Mouse (Mus musculus): ENCODE results near the gene Slc5a2. TPM values are rescaled to one million over a fixed set of nuclear protein-coding genes. Genes with fewer than 3 reads are reported as not detected.

Gene Slc5a2
- polyA plus RNA-seq, 1 experiment from 2014 or later = not detected

DNA sequence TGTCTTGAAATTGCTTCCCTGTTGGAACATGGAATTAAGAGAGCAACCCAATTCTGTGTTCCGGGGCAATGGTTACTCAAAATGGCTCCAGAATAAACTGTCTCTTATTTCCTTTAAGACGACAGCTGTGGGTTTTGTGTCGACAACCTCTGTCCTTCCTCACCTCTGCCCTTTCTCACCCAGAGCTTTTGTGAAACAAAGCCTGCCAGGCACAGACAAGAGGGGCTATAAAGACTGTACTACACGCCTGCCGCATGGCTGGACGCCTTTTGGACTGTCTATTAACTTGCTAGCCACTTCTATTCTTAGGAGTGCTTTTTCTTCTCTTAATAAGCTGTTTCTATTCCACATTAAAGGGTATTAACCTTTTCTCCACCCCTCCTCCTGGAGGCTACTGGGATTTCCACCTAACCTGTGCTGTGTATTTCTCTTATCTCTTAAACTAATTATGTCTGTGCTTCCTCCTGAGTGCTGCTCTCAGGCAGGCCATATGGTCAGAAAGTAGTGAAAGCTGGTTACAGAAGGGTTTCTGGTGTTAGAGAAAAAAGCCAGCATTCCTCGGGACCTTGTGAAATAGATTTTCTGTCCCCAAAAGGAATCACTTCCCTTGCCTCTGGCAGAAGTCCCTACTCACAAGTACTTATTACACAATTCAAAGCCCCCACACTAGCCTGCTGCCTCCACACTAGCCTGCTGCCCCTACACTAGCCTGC is 17.2 kb downstream of the Slc5a2 start:
- no peak for ATAC-seq (ENCODE audit: low read depth)
- WGBS = 27% methylated on average over 7 of the region's 7 CpGs

DNA sequence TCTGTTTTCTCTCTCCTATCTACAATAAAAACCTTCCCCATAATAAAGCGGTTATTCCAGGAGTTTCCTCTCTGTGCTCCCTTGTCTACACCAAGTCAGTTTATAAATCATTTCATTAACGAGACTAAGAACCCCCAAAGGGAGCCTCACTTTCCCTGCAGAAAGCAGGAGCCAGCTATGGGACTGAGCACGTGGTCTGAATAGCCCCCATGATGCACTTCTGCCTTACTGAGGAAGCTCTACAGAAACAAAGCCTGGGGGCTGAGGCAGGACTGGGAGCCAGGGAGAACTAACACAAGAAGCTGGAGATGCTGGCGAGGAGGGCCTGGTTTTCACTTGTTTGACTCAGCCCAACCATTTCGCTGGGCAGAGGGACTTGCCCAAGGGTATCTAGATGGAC is 18.6 kb downstream of the Slc5a2 start:
- peaks cover 40% of the 10 kb centered on the region; the same call in 1 of the 2 replicates for H3K36me3 ChIP-seq (ENCODE audit: control insufficient read depth, insufficient read depth, low read length)
- 61% methylated on average over 5 of the region's 5 CpGs for WGBS
- no peak overlapping the region; the same call in 1 of the 2 replicates for H3K9ac ChIP-seq (ENCODE audit: low read depth, low read length)

More for the DNA sequence above, 17.2 kb downstream of the Slc5a2 start:
- H3K36me3 ChIP-seq (ENCODE audit: control insufficient read depth, insufficient read depth, low read length) = peaks cover 38% of the 10 kb centered on the region
- no peaks in the 10 kb centered on the region for H3K4me1 ChIP-seq (ENCODE audit: control insufficient read depth, insufficient read depth, low read length)
- no peak for DNase-seq (ENCODE audit: low spot score)
- H3K4me2 ChIP-seq (ENCODE audit: low read depth, low read length) = no peak overlapping the region
- H3K4me3 ChIP-seq (ENCODE audit: low read depth, low read length) = no peak overlapping the region
- H3K27ac ChIP-seq (replicated peaks; ENCODE audit: low read depth, low read length) = no peak overlapping the region
- no peaks in the 10 kb centered on the region for H3K9me3 ChIP-seq (ENCODE audit: control insufficient read depth, low read length)
- no peak overlapping the region for H3K9ac ChIP-seq (ENCODE audit: low read depth, low read length)
- H3K27me3 ChIP-seq (replicated peaks; ENCODE audit: control insufficient read depth, insufficient read depth, low read length) = no peaks in the 10 kb centered on the region

DNA sequence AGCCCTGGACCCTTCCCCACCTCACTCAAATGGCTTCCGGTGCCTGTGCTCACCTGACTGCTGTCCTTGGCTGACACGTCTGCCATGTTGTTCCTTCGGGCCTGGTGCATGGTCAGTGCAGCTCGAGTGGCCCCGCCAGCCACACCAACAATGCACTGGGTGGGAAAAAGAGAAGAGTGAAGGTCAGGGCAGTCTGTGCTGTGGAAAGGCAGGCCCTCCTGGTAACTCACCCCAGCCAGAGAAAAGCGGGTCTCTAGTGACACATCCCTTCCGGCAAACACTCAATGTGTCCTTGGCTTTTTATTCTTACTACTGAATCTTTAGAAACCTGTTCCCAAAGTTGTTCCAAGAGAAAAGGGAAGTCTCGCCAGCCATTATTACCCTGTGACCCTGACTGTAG is 19.6 kb downstream of the Slc5a2 start:
- Histone ChIP-seq H3K9me3 (ENCODE audit: control insufficient read depth, low read length) (no peaks in the 10 kb centered on the region), H3K4me3 (ENCODE audit: low read depth, low read length) (no peak overlapping the region), H3K4me1 (ENCODE audit: control insufficient read depth, insufficient read depth, low read length) (no peaks in the 10 kb centered on the region), H3K27me3 (replicated peaks; ENCODE audit: control insufficient read depth, insufficient read depth, low read length) (no peaks in the 10 kb centered on the region), H3K36me3 (ENCODE audit: control insufficient read depth, insufficient read depth, low read length) (peaks cover 44% of the 10 kb centered on the region; the same call in 1 of the 2 replicates), H3K9ac (ENCODE audit: low read depth, low read length) (no peak overlapping the region), H3K27ac (replicated peaks; ENCODE audit: low read depth, low read length) (no peak overlapping the region), H3K4me2 (ENCODE audit: low read depth, low read length) (no peak overlapping the region)
- DNase-seq (ENCODE audit: low spot score) (no peak), ATAC-seq (ENCODE audit: low read depth) (no peak)
- WGBS = 85% methylated on average over 8 of the region's 8 CpGs

More for the DNA sequence above, 18.6 kb downstream of the Slc5a2 start:
- Histone ChIP-seq H3K9me3 (ENCODE audit: control insufficient read depth, low read length) (no peaks in the 10 kb centered on the region), H3K4me2 (ENCODE audit: low read depth, low read length) (no peak overlapping the region), H3K4me3 (ENCODE audit: low read depth, low read length) (no peak overlapping the region), H3K4me1 (ENCODE audit: control insufficient read depth, insufficient read depth, low read length) (no peaks in the 10 kb centered on the region), H3K27me3 (replicated peaks; ENCODE audit: control insufficient read depth, insufficient read depth, low read length) (no peaks in the 10 kb centered on the region), H3K27ac (replicated peaks; ENCODE audit: low read depth, low read length) (no peak overlapping the region)
- DNase-seq (ENCODE audit: low spot score) (peak; percentile 39), ATAC-seq (ENCODE audit: low read depth) (no peak)

DNA sequence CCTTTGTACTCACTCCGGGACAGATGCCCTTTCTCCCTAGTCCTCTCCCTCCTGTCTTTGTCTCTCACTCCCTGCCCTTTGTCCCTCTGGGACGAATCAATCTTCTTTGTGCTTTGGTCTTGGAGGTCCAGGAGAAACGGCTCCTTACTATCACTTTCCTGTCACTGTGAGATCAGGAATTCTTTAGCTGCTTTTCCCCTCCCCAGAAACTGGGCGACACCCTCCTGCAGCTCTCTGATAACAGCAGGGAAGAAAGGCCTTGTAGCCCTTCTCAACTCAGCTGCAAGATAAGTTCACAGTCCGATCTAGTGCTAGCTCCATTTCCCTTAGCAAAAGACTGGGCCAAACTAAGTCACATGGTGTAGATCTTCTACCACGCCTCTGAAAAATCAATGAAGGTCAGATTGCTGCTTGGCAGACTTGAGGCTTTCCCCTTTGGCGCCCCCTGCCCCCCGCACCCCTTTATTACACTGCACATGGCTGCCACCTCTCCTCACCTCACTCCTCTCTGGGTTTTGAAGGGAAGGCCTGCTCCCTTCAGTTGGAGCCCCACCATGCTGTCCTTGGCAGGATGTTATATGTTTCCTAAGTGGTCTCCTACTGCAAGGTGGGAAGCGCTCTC is 23.6 kb downstream of the Slc5a2 start:
- Histone ChIP-seq H3K9ac (ENCODE audit: low read depth, low read length) (no peak overlapping the region), H3K27ac (replicated peaks; ENCODE audit: low read depth, low read length) (no peak overlapping the region), H3K4me3 (ENCODE audit: low read depth, low read length) (no peak overlapping the region), H3K9me3 (ENCODE audit: control insufficient read depth, low read length) (no peaks in the 10 kb centered on the region), H3K36me3 (ENCODE audit: control insufficient read depth, insufficient read depth, low read length) (peaks cover 48% of the 10 kb centered on the region; the same call in 1 of the 2 replicates), H3K4me1 (ENCODE audit: control insufficient read depth, insufficient read depth, low read length) (no peaks in the 10 kb centered on the region), H3K4me2 (ENCODE audit: low read depth, low read length) (no peak overlapping the region), H3K27me3 (replicated peaks; ENCODE audit: control insufficient read depth, insufficient read depth, low read length) (no peaks in the 10 kb centered on the region)
- WGBS = 28% methylated on average over 9 of the region's 9 CpGs
- DNase-seq (ENCODE audit: low spot score) (peak; percentile 51), ATAC-seq (ENCODE audit: low read depth) (peak; percentile 12; the same call in 1 of the 2 replicates)

DNA sequence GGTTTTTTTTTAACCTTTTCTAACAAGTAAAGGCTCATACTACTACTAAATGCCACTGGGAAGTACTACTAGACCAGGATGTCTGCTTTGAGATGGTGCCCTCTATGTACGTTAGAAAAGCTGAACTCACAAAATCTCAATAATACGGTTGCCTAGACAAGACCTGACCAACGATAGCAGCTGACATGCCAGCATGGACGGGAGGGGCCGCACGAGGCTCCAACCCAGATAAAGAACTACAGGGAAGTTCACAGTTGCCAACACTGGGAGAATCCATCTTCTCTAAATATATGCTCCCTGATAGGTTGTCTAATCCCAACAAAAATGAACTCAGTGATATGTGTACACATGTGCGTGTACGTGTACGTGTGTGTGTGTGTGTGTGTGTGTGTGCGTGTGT is 29.3 kb downstream of the Slc5a2 start:
- no peak for ATAC-seq (ENCODE audit: low read depth)
- no peak overlapping the region for H3K9ac ChIP-seq (ENCODE audit: low read depth, low read length)
- 88% methylated on average over 10 of the region's 10 CpGs for WGBS

DNA sequence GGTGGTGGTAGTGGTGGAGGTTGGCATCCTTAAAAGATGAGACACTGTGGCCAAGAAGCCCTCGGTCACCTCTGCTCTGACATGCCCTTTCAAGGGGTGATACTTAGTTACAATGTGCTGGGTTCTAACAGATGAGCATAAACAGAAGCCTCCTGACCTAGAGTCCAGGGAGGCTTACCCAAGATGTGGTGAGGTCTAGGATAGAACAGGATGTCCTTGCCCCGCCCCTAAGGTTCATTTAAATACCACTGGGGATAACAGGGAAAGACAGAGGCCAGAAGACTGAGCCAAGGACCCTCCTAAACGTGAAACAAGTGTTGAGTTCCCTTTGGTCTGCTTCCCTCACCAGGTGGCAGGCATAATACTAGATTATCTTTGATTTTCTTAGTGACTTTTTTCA is 31.1 kb downstream of the Slc5a2 start:
- H3K4me3 ChIP-seq (ENCODE audit: low read depth, low read length) = no peak overlapping the region
- peak overlapping the region; percentile 25; the same call in 1 of the 2 replicates for H3K9ac ChIP-seq (ENCODE audit: low read depth, low read length)
- H3K27ac ChIP-seq (replicated peaks; ENCODE audit: low read depth, low read length) = no peak overlapping the region

More for the DNA sequence above, 29.3 kb downstream of the Slc5a2 start:
- H3K4me3 ChIP-seq (ENCODE audit: low read depth, low read length) = no peak overlapping the region
- no peak overlapping the region for H3K27ac ChIP-seq (replicated peaks; ENCODE audit: low read depth, low read length)
- H3K4me2 ChIP-seq (ENCODE audit: low read depth, low read length) = no peak overlapping the region
- H3K9me3 ChIP-seq (ENCODE audit: control insufficient read depth, low read length) = no peaks in the 10 kb centered on the region
- no peak for DNase-seq (ENCODE audit: low spot score)
- peaks cover 17% of the 10 kb centered on the region for H3K4me1 ChIP-seq (ENCODE audit: control insufficient read depth, insufficient read depth, low read length)
- H3K36me3 ChIP-seq (ENCODE audit: control insufficient read depth, insufficient read depth, low read length) = peaks cover 25% of the 10 kb centered on the region; the same call in 1 of the 2 replicates
- no peaks in the 10 kb centered on the region for H3K27me3 ChIP-seq (replicated peaks; ENCODE audit: control insufficient read depth, insufficient read depth, low read length)

DNA sequence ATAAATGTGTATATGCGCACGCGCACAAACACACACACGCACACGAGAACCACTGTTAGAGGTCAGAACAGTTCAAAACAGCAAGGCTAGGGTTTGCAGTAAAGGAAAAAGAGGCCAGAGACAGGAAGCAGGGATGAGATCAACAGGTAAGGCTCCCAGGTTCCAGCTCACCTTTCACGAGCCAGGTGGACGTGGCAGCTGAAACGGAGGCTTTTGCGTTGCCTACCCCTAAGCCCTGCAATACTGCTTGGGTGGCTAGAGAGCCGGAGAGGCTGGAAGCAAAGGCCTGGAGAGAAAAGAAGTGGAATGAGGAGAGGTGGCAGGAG is 31.8 kb downstream of the Slc5a2 start:
- no peaks in the 10 kb centered on the region for H3K9me3 ChIP-seq (ENCODE audit: control insufficient read depth, low read length)
- WGBS = 35% methylated on average over 10 of the region's 10 CpGs

More for the DNA sequence above, 31.1 kb downstream of the Slc5a2 start:
- WGBS = 66% methylated on average over 3 of the region's 3 CpGs
- DNase-seq (ENCODE audit: low spot score) (no peak), ATAC-seq (ENCODE audit: low read depth) (no peak)
- Histone ChIP-seq H3K4me1 (ENCODE audit: control insufficient read depth, insufficient read depth, low read length) (peaks cover 17% of the 10 kb centered on the region), H3K4me2 (ENCODE audit: low read depth, low read length) (peak overlapping the region; percentile 88; the same call in 1 of the 2 replicates), H3K27me3 (replicated peaks; ENCODE audit: control insufficient read depth, insufficient read depth, low read length) (no peaks in the 10 kb centered on the region), H3K36me3 (ENCODE audit: control insufficient read depth, insufficient read depth, low read length) (peaks cover 12% of the 10 kb centered on the region; the same call in 1 of the 2 replicates), H3K9me3 (ENCODE audit: control insufficient read depth, low read length) (no peaks in the 10 kb centered on the region)

DNA sequence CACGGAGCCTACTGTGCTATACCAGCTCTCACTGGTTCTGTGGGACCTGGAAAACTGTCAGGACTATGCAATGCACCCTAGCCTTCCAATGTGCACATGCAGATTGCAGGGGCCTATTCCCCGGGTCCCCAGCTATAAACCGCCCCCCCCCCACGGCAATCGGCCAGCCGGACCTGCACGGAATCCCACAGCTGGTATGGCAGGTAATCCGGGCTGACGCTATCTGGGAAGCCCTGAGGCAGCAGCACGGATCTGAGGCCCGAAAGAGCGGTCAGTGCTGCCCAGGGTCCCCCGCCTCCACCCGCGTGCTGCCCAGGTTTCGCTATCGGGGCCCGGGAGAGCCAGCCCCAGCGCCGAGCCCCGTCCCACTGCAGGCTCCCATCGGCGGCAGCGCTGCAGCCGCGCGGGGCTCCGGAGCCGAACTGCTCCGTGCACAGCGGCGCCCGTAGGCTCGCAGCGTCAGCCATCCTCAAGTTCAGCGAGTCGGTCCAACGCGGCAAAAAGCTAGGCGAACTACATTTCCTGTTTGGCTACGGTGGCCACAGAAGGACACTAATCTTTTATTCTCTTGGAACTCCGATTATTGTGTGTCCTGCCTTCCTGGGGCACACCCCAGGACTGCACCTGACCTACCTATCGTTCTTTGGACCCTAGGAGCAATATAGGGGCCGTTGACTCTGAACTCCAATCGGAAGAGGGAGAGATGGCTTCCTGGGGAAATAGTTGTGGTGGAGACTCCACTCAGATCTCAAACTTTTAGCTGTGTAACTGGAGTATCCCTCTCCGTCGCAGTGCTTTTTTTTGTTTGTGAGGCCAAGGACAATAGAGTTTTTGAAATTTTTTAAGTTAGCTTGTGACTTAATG is 32.4 kb downstream of the Slc5a2 start, which contains the start of gene BC017158:
BC017158 (minus strand) TSS at position 554 of the 864 bp plus-strand sequence.
- peak within 1 kb of the TSS; percentile 90 for H3K9ac ChIP-seq (ENCODE audit: low read depth, low read length)
- peaks cover 9% of the 10 kb centered on the region; the same call in 1 of the 2 replicates for H3K36me3 ChIP-seq (ENCODE audit: control insufficient read depth, insufficient read depth, low read length)
- peak within 1 kb of the TSS; percentile 75 for H3K4me3 ChIP-seq (ENCODE audit: low read depth, low read length)
- DNase-seq (ENCODE audit: low spot score) (peak; percentile 91), ATAC-seq (ENCODE audit: low read depth) (peak; percentile 70)
- H3K4me2 ChIP-seq (ENCODE audit: low read depth, low read length) = peak within 1 kb of the TSS; percentile 88
- under 1% methylated on average over 38 of the region's 47 CpGs for WGBS
- H3K4me1 ChIP-seq (ENCODE audit: control insufficient read depth, insufficient read depth, low read length) = peaks cover 17% of the 10 kb centered on the region
- H3K27me3 ChIP-seq (replicated peaks; ENCODE audit: control insufficient read depth, insufficient read depth, low read length) = no peaks in the 10 kb centered on the region
- no peaks in the 10 kb centered on the region for H3K9me3 ChIP-seq (ENCODE audit: control insufficient read depth, low read length)
- peak within 1 kb of the TSS; percentile 83 for H3K27ac ChIP-seq (replicated peaks; ENCODE audit: low read depth, low read length)

More for the DNA sequence above, 31.8 kb downstream of the Slc5a2 start:
- Histone ChIP-seq H3K4me3 (ENCODE audit: low read depth, low read length) (peak overlapping the region; percentile 75), H3K36me3 (ENCODE audit: control insufficient read depth, insufficient read depth, low read length) (peaks cover 9% of the 10 kb centered on the region; the same call in 1 of the 2 replicates), H3K27me3 (replicated peaks; ENCODE audit: control insufficient read depth, insufficient read depth, low read length) (no peaks in the 10 kb centered on the region), H3K4me2 (ENCODE audit: low read depth, low read length) (peak overlapping the region; percentile 88), H3K9ac (ENCODE audit: low read depth, low read length) (peak overlapping the region; percentile 90), H3K27ac (replicated peaks; ENCODE audit: low read depth, low read length) (no peak overlapping the region), H3K4me1 (ENCODE audit: control insufficient read depth, insufficient read depth, low read length) (peaks cover 17% of the 10 kb centered on the region)
- DNase-seq (ENCODE audit: low spot score) (no peak), ATAC-seq (ENCODE audit: low read depth) (no peak; the same call in 1 of the 2 replicates)

Measured in embryonic facial prominence, embryonic 14.5 days (tissue).